Mouse (Mus musculus) G1E (cell line): ENCODE results near the gene Mief1.

ENCODE experiments used
- CTCF ChIP-seq: IDR thresholded peaks from 2 replicates; pipeline ENCODE4 v1.5.1; 2012; ENCODE audit warnings: low read depth, low read length, inconsistent platforms, mixed read lengths
- GATA1 ChIP-seq: IDR thresholded peaks from 2 replicates; pipeline ENCODE4 v1.6.1; 2012; ENCODE audit warnings: borderline replicate concordance, low read length, inconsistent platforms, mixed read lengths
- GATA2 ChIP-seq: IDR thresholded peaks from 2 replicates; pipeline ENCODE4 v1.6.1; 2012; ENCODE audit warnings: low read depth, low read length, inconsistent platforms, borderline replicate concordance
- POLR2AphosphoS5 ChIP-seq: IDR thresholded peaks from 2 replicates; pipeline ENCODE4 v1.6.1; 2012; ENCODE audit warnings: low read depth, low read length, inconsistent platforms; ENCODE audit not compliant: insufficient replicate concordance
- TAL1 ChIP-seq: conservative IDR thresholded peaks from 2 replicates; pipeline ENCODE4 v1.6.1; 2012; ENCODE audit warnings: low read depth, low read length, inconsistent platforms, mixed read lengths

DNA sequence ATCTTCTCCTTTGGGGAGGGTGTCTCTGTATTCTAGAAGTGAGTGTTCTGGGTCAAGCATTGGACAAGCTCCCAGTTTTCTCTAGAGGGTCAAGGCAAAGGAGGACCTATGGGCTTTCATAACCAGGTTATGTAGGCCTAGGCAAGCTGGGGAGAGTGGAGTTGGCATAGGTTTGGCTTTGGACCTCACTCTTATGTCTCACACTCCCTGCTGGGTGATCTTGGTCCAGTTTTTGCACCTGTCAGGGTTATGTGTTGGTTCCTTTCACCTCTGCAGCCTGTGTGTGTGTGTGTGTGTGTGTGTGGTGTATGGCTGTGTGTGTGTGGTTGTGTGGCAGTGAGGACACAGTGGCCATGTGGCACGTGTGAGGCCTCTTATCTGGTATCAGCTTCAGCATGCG is 45.2 kb downstream of the Mief1 start:
- no peak for TF ChIP-seq GATA1
- no peak for TF ChIP-seq CTCF
- TF ChIP-seq TAL1: no peak
- TF ChIP-seq GATA2: no peak
- no peak for TF ChIP-seq POLR2AphosphoS5
